Mouse (Mus musculus) CH12.LX (cell line): Measurements from ENCODE around the gene Gm45713. TPM values are rescaled to one million over a fixed set of nuclear protein-coding genes. Genes with fewer than 3 reads are reported as not detected.

Source experiments
- DNase-seq: peaks from one replicate; pipeline ENCODE4 v3.0.0-alpha.2; 2013; ENCODE audit errors: extremely low read depth
- H3K27ac ChIP-seq: 2 replicates; pipeline ENCODE4 v1.5.1; 2012; ENCODE audit warnings: low read depth, mild to moderate bottlenecking, control low read depth, moderate library complexity; ENCODE audit not compliant: insufficient read depth
- H3K27me3 ChIP-seq: replicated peaks from 2 replicates; pipeline ENCODE3; 2012; ENCODE audit warnings: inconsistent platforms
- H3K36me3 ChIP-seq, 2 experiments: replicated peaks in 1 of 2; 2 replicates each; pipeline versions ENCODE3 to v1.6.1; 2012; ENCODE audit warnings: inconsistent platforms in 1 of 2, low read length in 1 of 2, mild to moderate bottlenecking in 1 of 2, mixed read lengths in 1 of 2, moderate library complexity in 1 of 2; ENCODE audit not compliant: control insufficient read depth in 1 of 2, insufficient read depth in 1 of 2
- H3K4me1 ChIP-seq, 2 experiments: 2 replicates each; pipeline ENCODE4 v1.6.1; 2012; ENCODE audit warnings: inconsistent platforms in 1 of 2, moderate library complexity in 1 of 2; ENCODE audit not compliant: insufficient read depth in 2 of 2, control insufficient read depth in 1 of 2
- H3K4me2 ChIP-seq: 2 replicates; pipeline ENCODE4 v1.6.1; 2012; ENCODE audit warnings: low read depth, mild to moderate bottlenecking, control low read depth; ENCODE audit not compliant: poor library complexity, insufficient read depth, severe bottlenecking
- H3K4me3 ChIP-seq, 3 experiments: fragments of 150-350 bp in 1 of 3; sonication (generic) in 1 of 3; replicated peaks in 1 of 3; 2 replicates each; pipeline versions ENCODE3 to v1.5.1; 2011 to 2012; ENCODE audit warnings: low read depth in 2 of 3, low read length in 2 of 3, mild to moderate bottlenecking in 2 of 3, moderate library complexity in 2 of 3, control low read depth in 1 of 3, improper control_type of control experiment in 1 of 3, inconsistent platforms in 1 of 3, mixed read lengths in 1 of 3; ENCODE audit not compliant: poor library complexity in 1 of 3
- H3K79me2 ChIP-seq: replicated peaks from 2 replicates; pipeline ENCODE4 v1.6.1; 2012; ENCODE audit warnings: mild to moderate bottlenecking, moderate library complexity; ENCODE audit not compliant: control insufficient read depth, poor library complexity, insufficient read depth, severe bottlenecking; ENCODE audit errors: extremely low read depth
- H3K9ac ChIP-seq: 2 replicates; pipeline ENCODE4 v1.6.1; 2012; ENCODE audit warnings: low read depth, mild to moderate bottlenecking, control low read depth, moderate library complexity; ENCODE audit not compliant: insufficient read depth
- H3K9me3 ChIP-seq: replicated peaks from 2 replicates; pipeline ENCODE3; 2012; ENCODE audit warnings: low read length, inconsistent platforms, mixed read lengths
- BHLHE40 ChIP-seq: IDR thresholded peaks from 2 replicates; pipeline ENCODE4 v1.6.1; 2011; ENCODE audit warnings: mild to moderate bottlenecking, low read depth, low read length, improper control_type of control experiment
- CHD1 ChIP-seq: IDR thresholded peaks from 2 replicates; pipeline ENCODE4 v1.6.1; 2012; ENCODE audit warnings: low read depth, low read length, improper control_type of control experiment, inconsistent platforms
- CTCF ChIP-seq, 2 experiments: IDR thresholded peaks in 1 of 2; conservative IDR thresholded peaks in 1 of 2; 2 replicates each; pipeline ENCODE4 v1.5.1; 2011 to 2012; ENCODE audit warnings: low read depth in 2 of 2, low read length in 2 of 2, improper control_type of control experiment in 1 of 2, inconsistent platforms in 1 of 2, mild to moderate bottlenecking in 1 of 2, moderate library complexity in 1 of 2
- E2F4 ChIP-seq: IDR thresholded peaks from 2 replicates; pipeline ENCODE4 v1.6.1; 2011; ENCODE audit warnings: low read depth, low read length, improper control_type of control experiment; ENCODE audit not compliant: insufficient replicate concordance
- ELF1 ChIP-seq: IDR thresholded peaks from 2 replicates; pipeline ENCODE4 v1.6.1; 2014; ENCODE audit warnings: low read depth, mild to moderate bottlenecking, inconsistent platforms, low read length, improper control_type of control experiment
- ETS1 ChIP-seq: conservative IDR thresholded peaks from 2 replicates; pipeline ENCODE4 v1.6.1; 2012; ENCODE audit warnings: low read depth, mild to moderate bottlenecking, inconsistent platforms, low read length, improper control_type of control experiment, moderate library complexity
- GABPA ChIP-seq: IDR thresholded peaks from 2 replicates; pipeline ENCODE4 v1.6.1; 2012; ENCODE audit warnings: low read depth, low read length, improper control_type of control experiment, inconsistent platforms; ENCODE audit not compliant: insufficient replicate concordance
- HCFC1 ChIP-seq: IDR thresholded peaks from 2 replicates; pipeline ENCODE4 v1.6.1; 2012; ENCODE audit warnings: low read depth, mild to moderate bottlenecking, inconsistent platforms, low read length, improper control_type of control experiment
- IRF4 ChIP-seq: IDR thresholded peaks from 2 replicates; pipeline ENCODE4 v1.6.1; 2014; ENCODE audit warnings: low read depth, mild to moderate bottlenecking, inconsistent platforms, low read length, improper control_type of control experiment
- KAT2A ChIP-seq: IDR thresholded peaks from 2 replicates; pipeline ENCODE4 v1.6.1; 2012; ENCODE audit warnings: low read length, improper control_type of control experiment, inconsistent platforms; ENCODE audit not compliant: insufficient replicate concordance
- MAFK ChIP-seq: IDR thresholded peaks from 2 replicates; pipeline ENCODE4 v1.6.1; 2011; ENCODE audit warnings: low read length, improper control_type of control experiment; ENCODE audit not compliant: insufficient replicate concordance
- MAX ChIP-seq: IDR thresholded peaks from 2 replicates; pipeline ENCODE4 v1.6.1; 2011; ENCODE audit warnings: low read length, improper control_type of control experiment
- MAZ ChIP-seq: IDR thresholded peaks from 2 replicates; pipeline ENCODE4 v1.6.1; 2012; ENCODE audit warnings: low read depth, mild to moderate bottlenecking, inconsistent platforms, low read length, improper control_type of control experiment, moderate library complexity
- MEF2A ChIP-seq: IDR thresholded peaks from 2 replicates; pipeline ENCODE4 v1.6.1; 2014; ENCODE audit warnings: low read depth, mild to moderate bottlenecking, inconsistent platforms, low read length, improper control_type of control experiment, borderline replicate concordance
- MXI1 ChIP-seq: IDR thresholded peaks from 2 replicates; pipeline ENCODE4 v1.6.1; 2011; ENCODE audit warnings: mild to moderate bottlenecking, low read depth, low read length, improper control_type of control experiment
- NELFE ChIP-seq: IDR thresholded peaks from 2 replicates; pipeline ENCODE4 v1.6.1; 2011; ENCODE audit warnings: low read depth, low read length, improper control_type of control experiment
- NRF1 ChIP-seq: IDR thresholded peaks from 2 replicates; pipeline ENCODE4 v1.6.1; 2014; ENCODE audit warnings: low read depth, mild to moderate bottlenecking, inconsistent platforms, low read length, improper control_type of control experiment, moderate library complexity
- POLR2A ChIP-seq: IDR thresholded peaks from 2 replicates; pipeline ENCODE4 v1.6.1; 2011; ENCODE audit warnings: low read depth, mild to moderate bottlenecking, improper control_type of control experiment, low read length
- RCOR1 ChIP-seq: conservative IDR thresholded peaks from 2 replicates; pipeline ENCODE4 v1.6.1; 2012; ENCODE audit warnings: low read depth, mild to moderate bottlenecking, inconsistent platforms, low read length, improper control_type of control experiment
- SIN3A ChIP-seq: IDR thresholded peaks from 2 replicates; pipeline ENCODE4 v1.6.1; 2012; ENCODE audit warnings: low read length, improper control_type of control experiment, inconsistent platforms
- TBP ChIP-seq: conservative IDR thresholded peaks from 2 replicates; pipeline ENCODE4 v1.6.1; 2011; ENCODE audit warnings: low read depth, low read length, improper control_type of control experiment
- UBTF ChIP-seq: IDR thresholded peaks from 2 replicates; pipeline ENCODE4 v1.6.1; 2012; ENCODE audit warnings: low read depth, mild to moderate bottlenecking, inconsistent platforms, low read length, improper control_type of control experiment, moderate library complexity
- USF1 ChIP-seq: IDR thresholded peaks from 2 replicates; pipeline ENCODE4 v1.6.1; 2014; ENCODE audit warnings: low read depth, mild to moderate bottlenecking, inconsistent platforms, low read length, improper control_type of control experiment
- USF2 ChIP-seq: conservative IDR thresholded peaks from 2 replicates; pipeline ENCODE4 v1.6.1; 2011; ENCODE audit warnings: low read depth, low read length, improper control_type of control experiment
- ZKSCAN1 ChIP-seq: IDR thresholded peaks from 2 replicates; pipeline ENCODE4 v1.6.1; 2012; ENCODE audit warnings: low read depth, inconsistent platforms, low read length, improper control_type of control experiment, borderline replicate concordance
- dilution Hi-C: fragments of 300-500 bp; cut with MboI; formaldehyde crosslinking; loops from 2 replicates; pipeline ENCODE4 v1.14.3; 2020; ENCODE audit warnings: low sequenced_read_pairs; ENCODE audit not compliant: extremely low pct_unique_long_range_greater_than_20kb, extremely low pct_ligation_motif_present
- in situ Hi-C: fragments of 300-500 bp; cut with MboI; formaldehyde crosslinking; loops from 3 replicates; pipeline ENCODE4 v1.14.3; 2019; ENCODE audit warnings: low sequenced_read_pairs, low pct_ligation_motif_present, low pct_unique_long_range_greater_than_20kb, mixed read lengths
- polyA plus RNA-seq: library from polyadenylated mRNA; unstranded; fragments of >175 nt; gene quantifications from 2 replicates; pipeline ENCODE4 v1.2.1, GENCODE M21; 2012; ENCODE audit warnings: low read depth; ENCODE audit not compliant: insufficient read length
- total RNA-seq, 2 experiments: library from RNA; depleted of rRNA; stranded (reverse); fragments of 300-350 nt in 1 of 2; fragments of >200 nt in 1 of 2; gene quantifications; 2 replicates each; pipeline ENCODE4 v1.2.3; 2012 to 2014

Gene Gm45713
- total and polyA plus RNA-seq, 3 experiments: 2.2 TPM; not detected in 2

DNA sequence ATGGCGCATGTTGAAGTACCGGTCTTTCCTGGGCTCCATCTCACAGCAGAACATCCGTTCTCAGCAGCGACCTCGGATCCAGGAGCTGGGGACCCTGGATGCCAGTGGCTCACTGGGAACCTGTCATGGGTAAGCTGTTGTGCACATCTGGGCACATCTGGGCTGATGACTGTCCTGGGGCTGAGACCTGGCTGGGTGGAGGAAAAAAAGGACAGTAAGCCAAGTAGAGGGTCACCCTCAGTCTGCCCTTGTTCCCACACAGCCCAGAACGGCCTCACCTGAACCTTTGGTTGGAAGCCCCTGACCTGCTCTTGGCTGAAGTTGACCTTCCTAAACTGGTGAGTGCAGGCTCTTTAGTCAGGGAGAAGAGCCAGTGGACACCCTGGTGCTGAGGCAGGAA, 23.0 kb upstream of the Gm45713 start:
- H3K27ac ChIP-seq: no peak overlapping the region
- H3K4me1 ChIP-seq: peaks cover 0 to 20% of the 10 kb centered on the region in 2 experiments; a peak in 3 of 4 replicates
- H3K9ac ChIP-seq: no peak overlapping the region
- H3K79me2 ChIP-seq: no peaks in the 10 kb centered on the region
- H3K4me2 ChIP-seq: no peak overlapping the region
- TF ChIP-seq CHD1 (no peak), NRF1 (no peak), ZKSCAN1 (no peak), POLR2A (no peak), UBTF (no peak), MXI1 (no peak), HCFC1 (no peak), IRF4 (no peak), GABPA (no peak), E2F4 (no peak), MAZ (no peak), RCOR1 (no peak), BHLHE40 (no peak), USF1 (no peak), SIN3A (no peak), KAT2A (no peak), TBP (no peak), ELF1 (no peak)
- H3K27me3 ChIP-seq: peaks cover 14% of the 10 kb centered on the region
- dilution Hi-C loops: no loop called here
- in situ Hi-C loops: no loop called here
- peaks cover 0 to 48% of the 10 kb centered on the region in 2 experiments for H3K36me3 ChIP-seq
- H3K4me3 ChIP-seq: no peak overlapping the region
- DNase-seq: no peak
- no peaks in the 10 kb centered on the region for H3K9me3 ChIP-seq

DNA sequence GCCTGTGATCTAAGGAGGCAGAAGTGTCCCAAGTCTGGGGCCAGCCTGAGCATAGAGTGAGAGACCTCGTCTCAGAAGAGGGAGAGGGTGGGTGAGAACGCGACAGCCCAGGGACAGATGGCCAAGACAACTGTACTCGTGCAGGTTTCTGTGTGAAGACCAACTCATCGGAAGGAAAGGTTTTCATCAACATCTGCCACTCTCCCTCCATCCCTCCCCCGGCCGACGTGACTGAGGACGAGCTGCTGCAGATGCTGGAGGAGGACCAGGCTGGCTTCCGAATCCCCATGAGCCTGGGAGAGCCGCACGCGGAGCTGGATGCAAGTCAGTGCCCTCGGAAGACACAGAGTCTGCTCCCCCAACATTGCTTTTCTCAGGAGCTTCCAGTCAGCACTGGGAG, 21.4 kb upstream of the Gm45713 start:
- H3K79me2 ChIP-seq: no peaks in the 10 kb centered on the region
- no peak for TF ChIP-seq UBTF
- TF ChIP-seq NRF1: no peak
- no peak for TF ChIP-seq MEF2A
- no peak for TF ChIP-seq RCOR1
- TF ChIP-seq TBP: no peak
- TF ChIP-seq USF1: no peak
- no peak for TF ChIP-seq MAFK
- TF ChIP-seq NELFE: no peak
- TF ChIP-seq USF2: no peak
- TF ChIP-seq MXI1: no peak
- TF ChIP-seq CTCF (conservative IDR thresholded peaks at IDR 0.05 in 1 of 2, IDR thresholded peaks at IDR 0.05 in 1 of 2; ENCODE audit: low read depth in 2 of 2, low read length in 2 of 2): no peak
- TF ChIP-seq IRF4: no peak
- TF ChIP-seq CHD1: no peak
- TF ChIP-seq MAX: no peak
- TF ChIP-seq ETS1: no peak
- no peak for TF ChIP-seq HCFC1
- TF ChIP-seq ZKSCAN1: no peak

More for the DNA sequence above, 21.4 kb upstream of the Gm45713 start:
- Histone ChIP-seq H3K36me3 (peaks cover 0 to 48% of the 10 kb centered on the region in 2 experiments), H3K4me1 (peaks cover 0 to 17% of the 10 kb centered on the region in 2 experiments; a peak in 3 of 4 replicates), H3K9ac (no peak overlapping the region), H3K27me3 (peaks cover 1% of the 10 kb centered on the region), H3K27ac (no peak overlapping the region), H3K4me3 (no peak overlapping the region), H3K4me2 (no peak overlapping the region), H3K9me3 (no peaks in the 10 kb centered on the region)
- dilution Hi-C loops (no loop called here), in situ Hi-C loops (no loop called here)
- no peak for DNase-seq
